Mouse (Mus musculus) CH12.LX (cell line): ENCODE results near the gene Nt5c1a. TPM values are rescaled to one million over a fixed set of nuclear protein-coding genes. Genes with fewer than 3 reads are reported as not detected.

ENCODE experiments used
- DNase-seq: peaks from one replicate; pipeline ENCODE4 v3.0.0-alpha.2; 2013; ENCODE audit errors: extremely low read depth
- H3K27ac ChIP-seq: 2 replicates; pipeline ENCODE4 v1.5.1; 2012; ENCODE audit warnings: low read depth, mild to moderate bottlenecking, control low read depth, moderate library complexity; ENCODE audit not compliant: insufficient read depth
- H3K27me3 ChIP-seq: replicated peaks from 2 replicates; pipeline ENCODE3; 2012; ENCODE audit warnings: inconsistent platforms
- H3K36me3 ChIP-seq, 2 experiments: replicated peaks in 1 of 2; 2 replicates each; pipeline versions ENCODE3 to v1.6.1; 2012; ENCODE audit warnings: inconsistent platforms in 1 of 2, low read length in 1 of 2, mild to moderate bottlenecking in 1 of 2, mixed read lengths in 1 of 2, moderate library complexity in 1 of 2; ENCODE audit not compliant: control insufficient read depth in 1 of 2, insufficient read depth in 1 of 2
- H3K4me1 ChIP-seq, 2 experiments: 2 replicates each; pipeline ENCODE4 v1.6.1; 2012; ENCODE audit warnings: inconsistent platforms in 1 of 2, moderate library complexity in 1 of 2; ENCODE audit not compliant: insufficient read depth in 2 of 2, control insufficient read depth in 1 of 2
- H3K4me2 ChIP-seq: 2 replicates; pipeline ENCODE4 v1.6.1; 2012; ENCODE audit warnings: low read depth, mild to moderate bottlenecking, control low read depth; ENCODE audit not compliant: poor library complexity, insufficient read depth, severe bottlenecking
- H3K4me3 ChIP-seq, 3 experiments: fragments of 150-350 bp in 1 of 3; sonication (generic) in 1 of 3; replicated peaks in 1 of 3; 2 replicates each; pipeline versions ENCODE3 to v1.5.1; 2011 to 2012; ENCODE audit warnings: low read depth in 2 of 3, low read length in 2 of 3, mild to moderate bottlenecking in 2 of 3, moderate library complexity in 2 of 3, control low read depth in 1 of 3, improper control_type of control experiment in 1 of 3, inconsistent platforms in 1 of 3, mixed read lengths in 1 of 3; ENCODE audit not compliant: poor library complexity in 1 of 3
- H3K79me2 ChIP-seq: replicated peaks from 2 replicates; pipeline ENCODE4 v1.6.1; 2012; ENCODE audit warnings: mild to moderate bottlenecking, moderate library complexity; ENCODE audit not compliant: control insufficient read depth, poor library complexity, insufficient read depth, severe bottlenecking; ENCODE audit errors: extremely low read depth
- H3K9ac ChIP-seq: 2 replicates; pipeline ENCODE4 v1.6.1; 2012; ENCODE audit warnings: low read depth, mild to moderate bottlenecking, control low read depth, moderate library complexity; ENCODE audit not compliant: insufficient read depth
- H3K9me3 ChIP-seq: replicated peaks from 2 replicates; pipeline ENCODE3; 2012; ENCODE audit warnings: low read length, inconsistent platforms, mixed read lengths
- BHLHE40 ChIP-seq: IDR thresholded peaks from 2 replicates; pipeline ENCODE4 v1.6.1; 2011; ENCODE audit warnings: mild to moderate bottlenecking, low read depth, low read length, improper control_type of control experiment
- CTCF ChIP-seq, 2 experiments: IDR thresholded peaks in 1 of 2; conservative IDR thresholded peaks in 1 of 2; 2 replicates each; pipeline ENCODE4 v1.5.1; 2011 to 2012; ENCODE audit warnings: low read depth in 2 of 2, low read length in 2 of 2, improper control_type of control experiment in 1 of 2, inconsistent platforms in 1 of 2, mild to moderate bottlenecking in 1 of 2, moderate library complexity in 1 of 2
- E2F4 ChIP-seq: IDR thresholded peaks from 2 replicates; pipeline ENCODE4 v1.6.1; 2011; ENCODE audit warnings: low read depth, low read length, improper control_type of control experiment; ENCODE audit not compliant: insufficient replicate concordance
- ETS1 ChIP-seq: conservative IDR thresholded peaks from 2 replicates; pipeline ENCODE4 v1.6.1; 2012; ENCODE audit warnings: low read depth, mild to moderate bottlenecking, inconsistent platforms, low read length, improper control_type of control experiment, moderate library complexity
- HCFC1 ChIP-seq: IDR thresholded peaks from 2 replicates; pipeline ENCODE4 v1.6.1; 2012; ENCODE audit warnings: low read depth, mild to moderate bottlenecking, inconsistent platforms, low read length, improper control_type of control experiment
- JUN ChIP-seq: IDR thresholded peaks from 2 replicates; pipeline ENCODE4 v1.6.1; 2011; ENCODE audit warnings: low read depth, mild to moderate bottlenecking, low read length, improper control_type of control experiment, moderate library complexity; ENCODE audit not compliant: insufficient read depth
- JUND ChIP-seq: conservative IDR thresholded peaks from 2 replicates; pipeline ENCODE4 v1.6.1; 2011; ENCODE audit warnings: low read depth, low read length, improper control_type of control experiment
- MAFK ChIP-seq: IDR thresholded peaks from 2 replicates; pipeline ENCODE4 v1.6.1; 2011; ENCODE audit warnings: low read length, improper control_type of control experiment; ENCODE audit not compliant: insufficient replicate concordance
- MAX ChIP-seq: IDR thresholded peaks from 2 replicates; pipeline ENCODE4 v1.6.1; 2011; ENCODE audit warnings: low read length, improper control_type of control experiment
- MAZ ChIP-seq: IDR thresholded peaks from 2 replicates; pipeline ENCODE4 v1.6.1; 2012; ENCODE audit warnings: low read depth, mild to moderate bottlenecking, inconsistent platforms, low read length, improper control_type of control experiment, moderate library complexity
- MXI1 ChIP-seq: IDR thresholded peaks from 2 replicates; pipeline ENCODE4 v1.6.1; 2011; ENCODE audit warnings: mild to moderate bottlenecking, low read depth, low read length, improper control_type of control experiment
- MYC ChIP-seq: IDR thresholded peaks from 2 replicates; pipeline ENCODE4 v1.6.1; 2011; ENCODE audit warnings: low read depth, mild to moderate bottlenecking, improper control_type of control experiment, low read length
- NELFE ChIP-seq: IDR thresholded peaks from 2 replicates; pipeline ENCODE4 v1.6.1; 2011; ENCODE audit warnings: low read depth, low read length, improper control_type of control experiment
- NRF1 ChIP-seq: IDR thresholded peaks from 2 replicates; pipeline ENCODE4 v1.6.1; 2014; ENCODE audit warnings: low read depth, mild to moderate bottlenecking, inconsistent platforms, low read length, improper control_type of control experiment, moderate library complexity
- POLR2A ChIP-seq: IDR thresholded peaks from 2 replicates; pipeline ENCODE4 v1.6.1; 2011; ENCODE audit warnings: low read depth, mild to moderate bottlenecking, improper control_type of control experiment, low read length
- POLR2AphosphoS2 ChIP-seq: IDR thresholded peaks from 2 replicates; pipeline ENCODE4 v1.6.1; 2011; ENCODE audit warnings: low read depth, low read length, improper control_type of control experiment
- RAD21 ChIP-seq: IDR thresholded peaks from 2 replicates; pipeline ENCODE4 v1.6.1; 2011; ENCODE audit warnings: low read depth, mild to moderate bottlenecking, low read length, improper control_type of control experiment, moderate library complexity
- RCOR1 ChIP-seq: conservative IDR thresholded peaks from 2 replicates; pipeline ENCODE4 v1.6.1; 2012; ENCODE audit warnings: low read depth, mild to moderate bottlenecking, inconsistent platforms, low read length, improper control_type of control experiment
- SIN3A ChIP-seq: IDR thresholded peaks from 2 replicates; pipeline ENCODE4 v1.6.1; 2012; ENCODE audit warnings: low read length, improper control_type of control experiment, inconsistent platforms
- SMC3 ChIP-seq: IDR thresholded peaks from 2 replicates; pipeline ENCODE4 v1.6.1; 2011; ENCODE audit warnings: low read depth, low read length, improper control_type of control experiment
- TBP ChIP-seq: conservative IDR thresholded peaks from 2 replicates; pipeline ENCODE4 v1.6.1; 2011; ENCODE audit warnings: low read depth, low read length, improper control_type of control experiment
- TCF12 ChIP-seq: IDR thresholded peaks from 2 replicates; pipeline ENCODE4 v1.6.1; 2014; ENCODE audit warnings: low read depth, mild to moderate bottlenecking, inconsistent platforms, low read length, improper control_type of control experiment
- UBTF ChIP-seq: IDR thresholded peaks from 2 replicates; pipeline ENCODE4 v1.6.1; 2012; ENCODE audit warnings: low read depth, mild to moderate bottlenecking, inconsistent platforms, low read length, improper control_type of control experiment, moderate library complexity
- USF2 ChIP-seq: conservative IDR thresholded peaks from 2 replicates; pipeline ENCODE4 v1.6.1; 2011; ENCODE audit warnings: low read depth, low read length, improper control_type of control experiment
- ZC3H11A ChIP-seq: IDR thresholded peaks from 2 replicates; pipeline ENCODE4 v1.6.1; 2012; ENCODE audit warnings: low read depth, mild to moderate bottlenecking, inconsistent platforms, low read length, improper control_type of control experiment
- ZKSCAN1 ChIP-seq: IDR thresholded peaks from 2 replicates; pipeline ENCODE4 v1.6.1; 2012; ENCODE audit warnings: low read depth, inconsistent platforms, low read length, improper control_type of control experiment, borderline replicate concordance
- ZNF384 ChIP-seq: IDR thresholded peaks from 2 replicates; pipeline ENCODE4 v1.6.1; 2012; ENCODE audit warnings: low read depth, low read length, improper control_type of control experiment, inconsistent platforms
- dilution Hi-C: fragments of 300-500 bp; cut with MboI; formaldehyde crosslinking; loops from 2 replicates; pipeline ENCODE4 v1.14.3; 2020; ENCODE audit warnings: low sequenced_read_pairs; ENCODE audit not compliant: extremely low pct_unique_long_range_greater_than_20kb, extremely low pct_ligation_motif_present
- in situ Hi-C: fragments of 300-500 bp; cut with MboI; formaldehyde crosslinking; loops from 3 replicates; pipeline ENCODE4 v1.14.3; 2019; ENCODE audit warnings: low sequenced_read_pairs, low pct_ligation_motif_present, low pct_unique_long_range_greater_than_20kb, mixed read lengths
- polyA plus RNA-seq: library from polyadenylated mRNA; unstranded; fragments of >175 nt; gene quantifications from 2 replicates; pipeline ENCODE4 v1.2.1, GENCODE M21; 2012; ENCODE audit warnings: low read depth; ENCODE audit not compliant: insufficient read length
- total RNA-seq, 2 experiments: library from RNA; depleted of rRNA; stranded (reverse); fragments of 300-350 nt in 1 of 2; fragments of >200 nt in 1 of 2; gene quantifications; 2 replicates each; pipeline ENCODE4 v1.2.3; 2012 to 2014

Gene Nt5c1a
- total and polyA plus RNA-seq, 3 experiments = not detected

DNA sequence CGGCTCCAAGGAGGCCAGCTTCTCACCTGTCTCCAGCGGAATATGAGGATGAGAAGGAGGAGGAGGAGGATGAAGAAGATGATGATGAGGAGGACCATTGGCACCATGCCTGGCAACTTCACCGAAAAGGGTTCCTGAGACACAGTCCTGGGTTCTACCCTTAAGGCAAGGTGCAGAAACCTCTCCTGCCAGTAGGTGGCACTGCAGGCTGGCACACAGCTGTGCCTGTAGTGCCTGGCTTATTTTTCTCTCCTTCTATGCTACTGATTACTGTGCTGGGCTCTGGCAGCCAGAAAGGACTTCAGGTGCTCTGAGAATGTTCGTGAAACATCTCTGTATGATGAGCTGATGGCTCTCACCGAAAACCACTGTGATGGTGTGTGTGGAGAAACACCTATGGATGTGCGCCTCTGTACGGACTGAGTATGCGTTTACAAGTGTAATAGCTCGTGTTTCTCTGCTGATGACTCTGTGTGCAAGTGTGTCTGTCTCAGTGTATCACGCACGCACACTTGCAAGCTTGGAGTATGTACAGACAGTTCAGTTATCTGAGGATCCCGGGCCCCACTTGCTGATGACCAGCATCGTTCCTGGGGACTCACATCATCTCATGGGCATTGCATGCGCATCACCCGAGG is 18.5 kb downstream of the Nt5c1a start:
- Histone ChIP-seq H3K27ac (no peak overlapping the region), H3K36me3 (no peaks in the 10 kb centered on the region), H3K4me1 (peaks cover 0 to 4% of the 10 kb centered on the region in 2 experiments; a peak in 1 of 4 replicates), H3K9ac (no peak overlapping the region), H3K27me3 (peaks cover 64% of the 10 kb centered on the region), H3K9me3 (peaks cover 3% of the 10 kb centered on the region), H3K79me2 (no peaks in the 10 kb centered on the region), H3K4me2 (no peak overlapping the region), H3K4me3 (no peak overlapping the region)
- in situ Hi-C loops (loop anchor here (5.0 kb wide), 1 partner anchor 42 kb away; the partner anchor contains the start of gene Pabpc4), dilution Hi-C loops (no loop called here)
- peak; percentile 61 for DNase-seq
- TF ChIP-seq POLR2A (no peak), RAD21 (peak; percentile 96), CTCF (conservative IDR thresholded peaks at IDR 0.05 in 1 of 2, IDR thresholded peaks at IDR 0.05 in 1 of 2; ENCODE audit: low read depth in 2 of 2, low read length in 2 of 2) (peak; percentile 94), SMC3 (peak; percentile 92), MAZ (no peak), MYC (no peak), NELFE (peak; percentile 18; the same call in 1 of the 2 replicates), TCF12 (0 out of 2 replicates have a peak, but pooled peaks have one; percentile 18), ZC3H11A (peak; percentile 63; the same call in 1 of the 2 replicates), ZKSCAN1 (no peak), JUN (no peak), RCOR1 (no peak), POLR2AphosphoS2 (no peak), ZNF384 (no peak), MAFK (no peak), E2F4 (no peak), BHLHE40 (no peak), NRF1 (no peak), ETS1 (no peak)

DNA sequence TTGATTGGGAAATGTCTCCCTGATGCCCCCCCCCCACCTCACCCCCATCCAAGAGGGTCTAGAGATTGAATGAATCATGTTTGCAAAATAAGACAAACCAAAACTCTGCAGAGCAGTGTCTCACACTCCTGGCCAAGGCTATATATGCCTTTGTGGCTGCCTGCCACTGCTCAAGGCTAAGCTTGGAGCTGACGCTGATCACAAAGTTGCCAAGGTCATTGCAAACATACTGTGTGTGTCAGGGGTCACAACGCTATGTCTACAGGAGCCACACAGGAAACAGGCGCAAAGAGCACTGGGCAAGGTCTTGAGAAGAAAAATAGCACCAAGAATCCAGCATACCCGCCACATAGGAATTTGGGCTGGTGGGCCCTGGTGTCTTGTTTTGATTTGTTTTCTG is 19.3 kb downstream of the Nt5c1a start:
- in situ Hi-C loops = loop anchor here (5.0 kb wide), 1 partner anchor 42 kb away; the partner anchor contains the start of gene Pabpc4
- Histone ChIP-seq H3K9ac (no peak overlapping the region), H3K9me3 (peaks cover 3% of the 10 kb centered on the region), H3K4me2 (no peak overlapping the region), H3K27me3 (peaks cover 62% of the 10 kb centered on the region), H3K27ac (no peak overlapping the region), H3K36me3 (no peaks in the 10 kb centered on the region), H3K79me2 (no peaks in the 10 kb centered on the region), H3K4me1 (peaks cover 0 to 5% of the 10 kb centered on the region in 2 experiments; a peak in 1 of 4 replicates), H3K4me3 (no peak overlapping the region)
- no peak for TF ChIP-seq MAX
- no peak for TF ChIP-seq ZKSCAN1
- TF ChIP-seq USF2 = no peak
- TF ChIP-seq ZNF384 = no peak
- TF ChIP-seq JUN = no peak
- no peak for TF ChIP-seq SIN3A
- no peak for TF ChIP-seq MXI1
- TF ChIP-seq NRF1 = no peak
- TF ChIP-seq POLR2A = no peak
- TF ChIP-seq RCOR1 = no peak
- TF ChIP-seq JUND = no peak
- TF ChIP-seq HCFC1 = no peak
- no peak for TF ChIP-seq UBTF
- no peak for TF ChIP-seq TBP
- no peak for TF ChIP-seq RAD21
- dilution Hi-C loops = no loop called here
- DNase-seq = no peak
